Mouse (Mus musculus) left cerebral cortex, postnatal 36 days (tissue): ENCODE data around the gene Hdgfl2. TPM values are rescaled to one million over a fixed set of nuclear protein-coding genes. Genes with fewer than 3 reads are reported as not detected.
A peak's percentile ranks its signal among the peaks of the same experiment; 100 is the strongest.
"Not testable (repeated sequence)": the region's sequence is repeated elsewhere in the genome, so short reads cannot be mapped to it uniquely, and the experiment has no call there.

Experiments used
- DNase-seq, 2 experiments: peaks; one replicate each; pipeline ENCODE4 v3.0.0; 2021 to 2022; ENCODE audit warnings: low spot score in 2 of 2, mixed read lengths in 1 of 2
- intact Hi-C: fragments of 180-260 bp; cut with DNase I; formaldehyde crosslinking; loops from one replicate; pipeline ENCODE4 v1.15.1; 2025
- total RNA-seq, 2 experiments: library from RNA; stranded (reverse); gene quantifications; 2 replicates each; pipeline ENCODE4 v1.2.3; 2021

Gene Hdgfl2
- total RNA-seq, 2 experiments from 2014 or later: 95.2 to 109 TPM

DNA sequence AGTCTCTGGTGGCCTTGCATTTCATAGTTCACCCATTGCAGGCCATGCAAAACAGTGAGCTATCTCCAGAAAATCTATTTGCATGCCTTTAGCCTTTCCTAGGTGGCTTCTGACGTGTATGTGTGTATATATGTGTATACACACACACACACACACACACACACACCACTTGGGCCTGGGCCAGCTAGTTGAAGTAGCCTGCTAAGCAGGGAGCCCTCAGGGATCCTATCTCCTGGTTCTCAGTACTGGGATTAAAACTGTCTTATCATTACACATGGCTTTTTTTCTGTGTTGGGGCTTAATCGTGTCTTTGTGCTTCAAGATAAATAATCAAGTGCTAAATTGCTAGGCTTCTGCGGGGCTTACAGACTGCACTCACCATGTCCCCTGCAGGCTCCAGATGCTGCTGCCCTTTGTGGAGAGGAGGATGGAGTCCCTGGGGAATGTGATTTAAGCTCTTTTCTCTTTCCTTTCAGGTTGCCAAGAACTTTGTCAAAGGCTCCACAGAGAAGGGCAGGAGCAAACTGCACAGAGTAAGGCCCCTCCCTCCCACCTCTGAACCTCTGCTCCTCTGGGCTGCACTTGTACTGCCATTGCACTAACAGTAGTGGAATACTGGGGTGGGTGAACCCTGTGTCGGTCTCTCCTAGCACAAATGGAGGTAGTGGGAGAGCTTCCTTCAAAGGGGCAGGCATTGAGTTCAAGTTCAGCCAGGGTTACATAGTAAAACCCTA lies 23.3 kb upstream of the Hdgfl2 start:
- intact Hi-C loops: no loop called here
- no peak for DNase-seq

DNA sequence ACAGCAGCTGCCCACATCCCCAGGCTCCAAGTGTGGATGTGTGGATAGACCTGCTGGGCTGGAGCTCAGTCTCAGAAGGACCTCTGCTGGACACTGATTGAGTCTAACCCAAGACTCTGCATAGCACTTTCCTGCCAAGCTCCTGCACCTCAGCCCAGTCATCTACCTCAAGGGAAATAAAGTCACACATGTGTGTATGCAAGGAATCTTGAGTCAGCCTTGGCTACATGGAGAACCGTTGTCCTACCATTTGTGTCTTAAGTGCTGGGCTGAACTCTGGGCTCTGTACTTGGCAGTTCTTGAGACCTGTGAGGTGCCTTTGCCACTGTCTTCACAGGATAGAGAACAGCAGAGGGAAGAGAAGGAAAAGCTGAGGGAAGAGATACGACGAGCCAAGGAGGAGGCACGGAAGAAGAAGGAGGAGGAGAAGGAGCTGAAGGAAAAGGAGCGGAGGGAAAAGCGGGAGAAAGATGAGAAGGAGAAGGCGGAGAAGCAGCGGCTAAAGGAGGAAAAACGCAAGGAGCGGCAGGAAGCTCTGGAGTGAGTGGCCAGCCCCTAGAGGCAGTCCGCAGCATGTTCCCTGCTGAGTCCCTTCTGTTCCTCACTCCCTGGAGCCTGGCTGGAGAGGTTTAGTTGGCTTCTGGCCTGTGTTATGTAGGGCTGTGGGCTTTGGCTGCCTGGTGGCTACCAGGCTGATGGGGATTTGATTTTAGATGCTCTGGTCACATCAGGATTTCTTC lies 21.9 kb upstream of the Hdgfl2 start:
- intact Hi-C loops: no loop called here
- DNase-seq: no peak

- intact Hi-C loops: no loop called here
- DNase-seq: no peak
These were observed 17.4 kb upstream of the Hdgfl2 start for GRCm38 (mm10) chr17:56062081-56062480.

DNA sequence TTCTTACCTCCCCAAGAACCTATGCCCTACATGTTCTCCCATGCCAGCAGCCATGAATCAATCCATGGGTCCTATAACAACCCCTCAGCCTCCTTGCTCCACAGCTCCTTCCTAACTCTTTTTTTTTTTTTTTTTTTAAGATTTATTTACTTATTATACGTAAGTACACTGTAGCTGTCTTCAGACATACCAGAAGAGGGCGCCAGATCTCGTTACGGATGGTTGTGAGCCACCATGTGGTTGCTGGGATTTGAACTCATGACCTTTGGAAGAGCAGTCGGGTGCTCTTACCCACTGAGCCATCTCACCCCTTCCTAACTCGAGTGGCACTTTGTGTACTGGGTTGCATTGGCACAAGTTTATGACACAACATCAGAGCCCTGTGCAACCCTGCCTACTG lies 13.7 kb upstream of the Hdgfl2 start:
- DNase-seq, intact Hi-C loops: not testable (repeated sequence)

DNA sequence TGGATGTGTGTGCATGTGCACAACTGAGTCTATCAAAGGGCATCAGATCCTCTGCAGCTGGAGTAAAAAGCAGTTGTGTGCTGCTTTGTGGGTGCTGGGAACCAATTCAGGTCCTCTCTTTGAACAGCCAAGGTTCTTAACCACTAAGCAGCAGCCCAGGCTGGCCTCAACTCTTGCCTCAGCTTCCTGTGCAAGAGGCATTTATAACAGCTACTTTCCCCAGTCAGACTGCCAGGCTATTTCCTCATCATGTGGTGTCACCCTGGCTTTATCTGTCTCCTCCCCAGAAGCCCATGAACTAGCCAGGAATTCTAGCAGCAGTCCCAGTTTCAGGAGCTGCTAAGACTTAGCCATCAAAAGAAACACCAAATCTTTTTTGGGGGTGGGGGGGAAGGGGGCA lies 13.0 kb upstream of the Hdgfl2 start:
- intact Hi-C loops: no loop called here
- no peak for DNase-seq

DNA sequence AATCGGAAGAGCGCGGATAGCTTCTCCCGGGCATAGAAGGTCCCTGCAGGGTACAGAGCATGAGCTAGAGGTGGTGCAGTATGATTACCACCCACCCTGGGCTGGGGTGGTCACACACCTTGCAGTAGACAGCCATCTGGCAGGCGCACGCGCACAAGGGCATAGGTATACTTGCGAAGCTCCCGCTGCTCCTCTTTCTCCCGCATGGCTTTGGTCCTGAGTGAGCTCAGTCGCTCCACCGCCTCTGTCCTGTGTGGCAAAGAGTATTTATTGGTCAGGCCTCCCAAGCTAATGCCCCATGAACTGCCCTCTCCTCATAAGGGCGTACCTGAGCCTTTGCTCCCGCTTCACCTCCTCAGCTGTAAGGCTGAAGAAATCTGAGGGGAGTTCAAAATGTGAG lies 10.4 kb upstream of the Hdgfl2 start:
- intact Hi-C loops: no loop called here
- DNase-seq: no peak

DNA sequence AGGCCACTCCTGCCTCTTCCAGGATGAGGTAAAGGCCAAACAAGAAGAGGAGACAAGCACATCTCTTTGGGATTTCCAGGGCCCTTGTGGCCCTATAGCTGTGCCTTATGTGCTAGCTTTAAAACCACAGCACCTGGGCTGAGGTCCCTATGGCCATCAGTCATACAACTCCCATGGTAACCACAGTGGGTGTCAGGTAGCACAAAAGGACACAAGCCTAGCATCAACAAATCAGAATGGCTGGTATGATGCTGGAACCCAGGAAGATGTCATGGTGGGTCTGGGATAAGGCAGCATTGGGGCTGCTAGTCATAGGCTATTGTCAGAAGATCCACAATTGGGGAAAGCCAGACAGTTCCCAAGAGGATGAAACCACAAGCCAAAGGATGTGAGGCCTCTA lies 8.3 kb upstream of the Hdgfl2 start:
- intact Hi-C loops: no loop called here
- DNase-seq: no peak

DNA sequence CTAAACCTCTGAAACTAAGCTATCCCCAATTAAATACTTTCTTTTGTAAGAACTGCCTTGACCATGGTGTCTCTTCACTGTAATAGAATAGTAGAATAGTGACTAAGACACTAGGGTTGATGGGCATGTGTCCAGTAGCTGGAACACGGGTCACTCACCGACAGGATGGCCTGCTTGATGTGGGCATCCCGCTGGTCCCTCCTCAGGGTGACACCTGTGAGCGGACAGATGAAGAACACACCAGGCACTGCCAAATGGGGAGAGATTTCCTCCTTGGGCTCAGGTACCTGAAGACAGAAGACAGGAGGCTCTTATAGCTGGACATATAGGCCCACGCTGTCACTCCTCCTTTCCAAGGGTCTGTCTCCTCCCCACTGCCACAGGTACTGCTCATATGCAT lies 7.2 kb upstream of the Hdgfl2 start:
- intact Hi-C loops: no loop called here
- DNase-seq: no peak

GRCm38 (mm10) chr17:56074097-56074826 lies 5.2 kb upstream of the Hdgfl2 start:
- intact Hi-C loops: loop anchor here (2.0 kb wide), 1 partner anchor 33 kb away; the partner anchor contains the start of gene Chaf1a
- DNase-seq: peak in 1 of 2 experiments; percentile 68

DNA sequence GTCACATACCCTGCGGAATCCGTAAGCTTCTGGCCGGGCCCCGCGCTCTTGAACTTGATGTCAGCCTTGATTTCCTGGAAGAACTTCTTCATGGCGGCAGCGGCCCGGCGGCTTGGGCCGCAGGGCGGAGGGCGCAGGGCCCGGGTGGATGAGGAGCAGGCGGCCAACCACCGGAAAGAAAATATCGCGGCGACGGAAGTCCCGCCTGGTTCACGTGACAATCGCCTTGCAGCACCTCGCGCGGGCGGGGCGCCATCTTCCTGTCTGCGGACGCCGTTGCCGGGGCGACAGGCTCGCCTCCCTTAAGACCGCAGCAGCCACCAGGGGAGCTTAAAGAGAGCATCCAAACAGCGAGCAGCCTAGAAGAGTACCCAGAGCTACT lies 4.6 kb upstream of the Hdgfl2 start, which contains the start of gene Ubxn6:
Gene Ubxn6, minus strand, starts transcription at position 202 of the 382 bp plus-strand sequence.
- intact Hi-C loops: loop anchor here (2.0 kb wide), 1 partner anchor 34 kb away; the partner anchor contains the start of gene Chaf1a

DNA sequence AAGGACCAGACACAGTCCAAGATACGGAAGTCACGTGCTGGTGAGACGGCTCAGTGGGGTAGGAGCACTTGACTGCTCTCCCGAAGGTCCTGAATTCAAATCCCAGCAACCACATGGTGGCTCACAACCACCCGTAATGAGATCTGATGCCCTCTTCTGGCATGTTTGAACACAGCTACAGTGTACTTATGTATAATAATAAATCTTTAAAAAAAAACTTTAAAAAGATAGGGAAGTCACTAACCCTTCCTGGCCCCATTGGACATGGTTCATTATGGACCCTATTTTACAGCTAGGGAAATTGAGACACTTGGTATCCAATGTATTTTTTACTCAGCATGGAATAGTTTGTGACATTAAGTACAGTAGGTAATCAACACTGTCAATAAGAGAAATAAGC lies 1.9 kb upstream of the Hdgfl2 start:
- no peak for DNase-seq
- intact Hi-C loops: no loop called here

More for the DNA sequence above, 4.6 kb upstream of the Hdgfl2 start, which contains the start of gene Ubxn6:
- DNase-seq: peak; percentile 98

GRCm38 (mm10) chr17:56078361-56078760 lies 1.1 kb upstream of the Hdgfl2 start:
- DNase-seq, intact Hi-C loops: not testable (repeated sequence)

- intact Hi-C loops: no loop called here
- no peak for DNase-seq
These were observed 487 bp downstream of the Hdgfl2 start for GRCm38 (mm10) chr17:56079921-56080320.

DNA sequence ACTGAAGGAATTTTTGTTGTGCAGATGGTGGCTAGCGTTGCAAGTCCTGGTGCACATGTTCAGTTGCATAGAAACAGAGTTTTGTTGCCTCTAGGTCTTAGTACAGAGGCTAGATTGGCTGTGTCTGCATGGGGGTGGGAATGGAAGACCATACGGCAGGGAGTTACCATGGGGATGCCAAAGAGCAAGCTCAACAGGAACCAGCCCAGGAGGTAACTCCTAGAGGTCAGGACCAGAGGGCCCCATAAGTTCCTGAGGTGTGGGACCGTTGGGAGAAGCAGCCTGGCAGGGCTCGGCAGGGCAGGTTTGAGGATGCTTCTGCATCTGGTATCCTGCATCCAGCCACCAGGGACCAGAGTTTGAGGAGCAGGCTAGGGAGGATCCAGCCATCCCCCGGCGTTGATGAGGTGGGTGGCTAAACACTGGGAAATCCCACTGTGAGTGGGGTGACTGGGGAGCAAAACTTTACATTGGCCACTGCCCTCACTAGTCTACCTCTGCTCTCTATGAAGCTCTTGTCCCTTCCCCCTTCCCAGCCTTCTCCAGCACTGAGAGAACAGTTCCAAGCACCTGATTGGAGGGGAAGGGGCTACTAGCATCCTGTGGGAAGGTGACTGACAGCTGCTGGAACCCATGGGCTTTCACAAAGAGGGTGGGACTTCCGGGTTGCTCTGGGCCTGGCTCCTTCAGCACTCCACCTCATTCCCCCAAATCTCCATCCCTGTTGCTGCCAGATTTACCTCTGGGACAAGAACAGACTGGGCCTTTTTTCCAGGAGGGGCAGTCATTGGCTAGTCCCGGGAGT lies 1.5 kb downstream of the Hdgfl2 start:
- intact Hi-C loops: no loop called here
- peak; percentile 43 to 51 for DNase-seq

DNA sequence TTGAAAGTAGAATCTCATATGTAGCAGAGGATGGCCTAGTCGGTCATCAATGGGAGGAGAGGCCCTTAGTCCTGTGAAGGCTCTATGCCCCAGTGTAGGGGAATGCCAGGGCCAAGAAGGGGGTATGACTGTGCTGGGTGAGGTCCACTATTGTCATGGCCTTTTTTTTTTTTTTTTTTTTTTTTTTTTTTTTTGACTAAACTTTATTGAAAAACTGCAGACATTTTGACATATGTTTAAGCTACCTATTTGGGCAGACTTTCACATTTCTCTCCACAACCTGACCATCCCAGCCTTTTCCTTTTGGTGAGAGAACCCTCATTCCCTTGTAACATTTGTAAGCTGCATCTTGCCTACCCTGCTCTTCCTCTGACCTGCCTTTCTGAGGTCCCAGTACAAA lies 12.9 kb downstream of the Hdgfl2 start:
- intact Hi-C loops: no loop called here

DNA sequence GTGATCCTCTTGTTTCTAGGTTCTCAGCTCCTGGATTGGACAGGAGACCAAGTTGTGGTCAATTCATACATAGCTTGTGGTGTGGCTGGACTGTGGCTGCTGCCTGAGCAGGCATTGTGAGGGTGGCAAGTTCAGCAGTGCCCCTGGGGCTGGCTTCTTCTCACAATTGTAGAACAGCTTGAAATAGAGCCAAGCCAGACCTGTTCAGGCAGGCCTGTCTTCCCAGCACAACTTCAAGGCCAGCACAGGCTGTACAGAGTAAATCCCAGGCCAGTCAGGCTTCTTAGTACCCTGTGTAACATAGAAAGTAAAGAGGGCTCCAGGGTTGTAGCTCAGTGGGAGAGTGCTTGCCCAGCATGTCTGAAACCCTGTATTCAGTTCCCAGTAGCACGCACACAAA lies 13.4 kb downstream of the Hdgfl2 start:
- intact Hi-C loops: no loop called here
- no peak for DNase-seq

More for the DNA sequence above, 12.9 kb downstream of the Hdgfl2 start:
- DNase-seq: no peak

- no peak for DNase-seq
- intact Hi-C loops: no loop called here
These were observed 17.4 kb downstream of the Hdgfl2 start for GRCm38 (mm10) chr17:56096883-56097282.

DNA sequence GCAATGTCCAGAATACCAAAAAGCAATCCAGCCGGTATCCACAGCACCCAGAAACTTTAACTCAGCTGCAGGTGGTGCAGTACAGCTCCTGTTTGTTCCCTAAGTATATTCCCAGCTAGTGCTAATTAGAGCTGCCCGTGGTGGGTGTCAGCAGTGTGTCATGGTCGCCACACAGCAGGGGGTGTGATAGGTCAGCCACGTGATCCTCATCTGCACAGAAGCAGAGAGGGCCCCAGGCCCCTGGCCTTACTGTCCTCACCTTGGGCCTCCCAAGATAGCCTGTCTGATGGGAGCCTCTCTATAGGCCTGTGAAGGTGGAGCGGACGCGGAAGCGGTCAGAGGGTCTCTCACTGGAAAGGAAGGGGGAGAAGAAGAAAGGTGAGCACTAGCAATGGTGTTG lies 18.7 kb downstream of the Hdgfl2 start:
- DNase-seq: no peak

More for the DNA sequence above, 18.7 kb downstream of the Hdgfl2 start:
- intact Hi-C loops: no loop called here
